Mouse (Mus musculus): Measurements from ENCODE around the gene Syn2. TPM values are rescaled to one million over a fixed set of nuclear protein-coding genes. Genes with fewer than 3 reads are reported as not detected.

Syn2 gene
- total RNA-seq, 1 experiment from 2014 or later = not detected

GRCm38 (mm10) chr6:115241131-115241699 lies 106.5 kb downstream of the Syn2 start:
- no peak for ATAC-seq (replicated peaks; ENCODE audit: low read depth, poor library complexity, severe bottlenecking)

GRCm38 (mm10) chr6:115241939-115242338 lies 107.2 kb downstream of the Syn2 start:
- ATAC-seq (replicated peaks; ENCODE audit: low read depth, poor library complexity, severe bottlenecking) = no peak

GRCm38 (mm10) chr6:115244222-115244621 lies 109.5 kb downstream of the Syn2 start:
- ATAC-seq (replicated peaks; ENCODE audit: low read depth, poor library complexity, severe bottlenecking) = no peak

DNA sequence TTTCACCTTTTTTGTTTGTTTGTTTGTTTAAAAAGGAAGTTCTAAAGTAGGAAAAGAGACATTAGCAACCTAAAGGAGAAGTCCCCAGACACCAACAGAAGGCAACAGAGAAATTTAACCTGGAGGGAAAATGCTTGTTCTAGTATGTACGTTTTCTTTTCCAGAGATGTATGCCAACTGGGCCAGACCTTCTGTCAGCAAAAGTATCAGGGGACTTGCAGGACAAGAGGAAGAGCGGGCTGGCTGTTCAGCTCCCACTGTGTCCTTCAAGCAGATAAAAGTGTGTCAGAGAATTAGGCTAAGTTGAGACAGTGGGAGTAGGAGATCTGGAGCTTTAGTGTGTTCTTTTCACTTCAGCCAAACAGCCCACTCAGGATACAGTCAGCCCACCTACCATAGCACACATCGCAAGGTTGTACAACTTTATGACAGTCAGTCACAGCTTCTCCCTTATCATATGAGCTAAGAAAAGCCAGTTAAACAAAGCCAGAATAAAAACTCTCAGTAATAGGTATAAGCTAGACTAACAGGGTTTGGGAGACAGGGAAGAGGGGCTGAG lies 110.9 kb downstream of the Syn2 start:
- ATAC-seq (replicated peaks; ENCODE audit: low read depth, poor library complexity, severe bottlenecking) = no peak

DNA sequence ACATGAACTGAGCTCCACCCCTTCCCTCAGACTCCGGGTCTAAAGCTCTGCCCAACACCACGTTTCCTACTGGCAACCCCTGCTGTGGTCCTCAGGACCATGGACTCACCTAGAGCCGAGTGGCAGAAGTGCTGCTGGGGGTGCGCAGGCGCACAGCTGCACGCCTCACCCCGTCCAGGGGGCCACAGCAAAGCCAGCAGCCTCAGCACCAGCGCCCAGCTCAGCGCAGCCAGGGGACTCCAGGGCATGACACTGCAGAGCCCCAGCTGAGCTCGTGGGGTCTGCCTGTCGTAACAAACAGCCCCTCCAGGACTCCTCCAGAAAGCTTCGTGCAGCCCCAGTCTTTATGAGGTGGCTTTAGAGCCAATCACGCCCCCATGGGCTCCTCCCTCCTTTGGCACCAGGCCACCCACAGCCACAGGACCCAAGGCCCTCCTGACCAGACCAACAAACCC lies 116.9 kb downstream of the Syn2 start:
- ATAC-seq (replicated peaks; ENCODE audit: low read depth, poor library complexity, severe bottlenecking) = 0 out of 2 replicates have a peak, but pooled peaks have one; percentile 25

- ATAC-seq (replicated peaks; ENCODE audit: low read depth, poor library complexity, severe bottlenecking) = no peak
Observed at GRCm38 (mm10) chr6:115252099-115252873, 117.6 kb downstream of the Syn2 start, which contains the start of gene Timp4. Gene Timp4 (minus strand): TSS chr6:115252205.

DNA sequence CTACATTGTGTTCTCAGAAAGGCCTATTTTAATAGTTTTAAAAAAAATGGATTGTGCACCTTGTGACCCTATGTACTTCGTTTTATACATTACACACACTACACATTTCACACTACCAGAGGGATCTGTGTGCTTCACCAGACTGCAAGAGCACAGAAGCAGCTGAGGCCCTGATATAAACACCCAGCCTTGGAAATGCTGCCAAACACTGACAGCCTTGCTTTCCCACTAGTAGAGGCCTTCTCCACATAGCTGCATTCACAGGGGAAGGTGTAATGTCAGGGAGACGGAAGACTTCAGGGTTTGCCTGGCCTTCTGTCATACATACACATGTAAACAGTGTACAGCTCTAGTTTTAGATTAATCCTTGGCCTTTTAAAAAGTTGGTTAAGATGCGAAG lies 120.5 kb downstream of the Syn2 start:
- no peak for ATAC-seq (replicated peaks; ENCODE audit: low read depth, poor library complexity, severe bottlenecking)

- no peak for ATAC-seq (replicated peaks; ENCODE audit: low read depth, poor library complexity, severe bottlenecking)
Observed at GRCm38 (mm10) chr6:115260507-115260906, 125.8 kb downstream of the Syn2 start.

DNA sequence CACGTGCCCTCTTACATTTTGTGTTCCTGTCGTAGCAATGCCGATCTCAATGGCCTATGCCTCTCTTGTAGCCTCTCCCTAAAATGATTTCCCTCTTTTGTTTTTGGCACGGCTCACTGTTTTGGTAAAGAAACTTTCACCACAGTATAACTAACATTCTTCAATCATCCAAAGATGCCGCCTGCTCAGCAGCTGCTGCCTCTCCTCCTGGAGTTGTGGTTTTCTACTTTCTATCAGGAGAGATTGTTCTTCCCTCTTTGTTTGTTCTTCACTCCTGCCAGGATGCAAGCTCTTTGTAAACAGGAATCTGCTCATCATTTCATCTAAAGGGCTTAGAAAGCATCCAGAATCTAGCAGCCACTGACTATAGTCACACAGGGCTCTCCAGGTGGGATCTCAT lies 132.1 kb downstream of the Syn2 start:
- ATAC-seq (replicated peaks; ENCODE audit: low read depth, poor library complexity, severe bottlenecking) = no peak

DNA sequence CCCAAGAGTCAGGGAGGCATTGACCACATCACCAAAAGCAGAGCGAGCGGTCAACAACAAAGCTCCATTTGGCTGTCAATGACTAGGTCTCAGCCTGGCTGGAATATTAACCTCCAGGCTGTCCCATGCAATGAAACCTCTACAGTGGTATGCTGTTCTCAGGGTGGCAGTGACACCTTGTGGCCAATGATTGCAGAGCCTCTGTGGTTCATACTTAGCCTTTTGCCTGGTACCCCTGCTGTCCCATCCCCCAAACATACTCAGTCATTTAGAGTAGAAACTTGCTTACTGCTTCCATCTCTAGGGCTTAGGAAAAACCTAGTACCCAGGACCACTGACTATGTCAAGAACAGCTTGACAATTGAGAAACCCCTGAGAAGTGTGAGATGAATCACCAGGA lies 133.2 kb downstream of the Syn2 start:
- peak; percentile 93 for ATAC-seq (replicated peaks; ENCODE audit: low read depth, poor library complexity, severe bottlenecking)

DNA sequence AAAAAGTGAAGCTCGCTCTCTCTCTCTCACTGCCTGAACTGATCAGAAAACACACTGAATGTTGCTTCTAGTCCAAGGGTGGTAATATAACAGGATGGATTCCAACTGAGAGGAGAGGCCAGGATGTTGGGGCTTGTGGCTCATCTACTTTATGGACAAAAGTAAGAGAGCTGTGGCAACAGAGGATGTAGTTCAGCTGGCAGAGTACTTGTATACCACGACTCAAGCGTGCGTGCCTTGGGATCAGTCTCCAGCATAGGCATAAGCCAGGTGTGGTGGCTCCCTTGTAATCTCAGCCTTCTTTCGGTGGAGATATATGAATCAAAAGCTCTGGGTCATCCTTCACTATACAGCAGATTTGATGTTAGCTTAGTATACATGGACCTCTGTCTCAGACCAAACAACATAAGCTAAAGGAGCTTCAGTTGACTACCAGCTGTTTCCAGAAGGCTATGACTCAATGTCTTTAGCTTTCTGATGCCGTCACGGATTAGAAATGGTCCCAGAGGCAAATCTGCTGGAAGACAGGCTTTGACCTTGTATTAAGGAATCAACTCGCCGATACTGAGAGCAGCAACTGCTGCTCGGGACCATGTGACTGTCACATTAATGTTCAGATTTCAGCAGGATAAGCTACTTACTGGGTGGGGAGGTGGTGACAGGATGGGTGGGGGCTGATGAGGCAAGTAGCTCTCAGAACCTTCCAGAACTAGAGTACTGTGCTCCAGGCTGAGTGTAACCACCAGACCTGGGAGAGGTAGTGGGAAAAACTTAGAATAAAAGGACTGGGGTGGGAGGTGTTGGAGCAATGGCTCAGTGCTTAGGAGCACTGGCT lies 134.1 kb downstream of the Syn2 start:
- ATAC-seq (replicated peaks; ENCODE audit: low read depth, poor library complexity, severe bottlenecking) = no peak

DNA sequence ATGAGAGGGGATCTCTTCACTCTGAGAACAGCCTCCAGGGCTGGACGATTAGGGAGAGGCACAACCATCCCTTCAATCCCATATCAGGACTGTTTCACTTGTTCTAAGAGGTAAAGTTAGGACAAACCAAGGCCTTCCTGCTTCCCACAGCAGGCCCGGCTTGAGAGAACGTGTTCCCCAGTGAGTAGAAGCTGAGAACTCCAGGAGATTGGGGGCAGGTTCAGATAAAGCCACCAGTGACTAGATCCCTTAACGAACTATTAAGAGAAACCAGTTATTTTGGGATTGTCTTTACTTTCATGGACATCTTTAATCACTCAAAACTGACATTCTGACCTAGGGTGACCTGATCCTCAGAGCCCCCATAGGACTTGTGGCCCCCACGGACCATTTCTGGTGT lies 134.9 kb downstream of the Syn2 start:
- ATAC-seq (replicated peaks; ENCODE audit: low read depth, poor library complexity, severe bottlenecking) = no peak

DNA sequence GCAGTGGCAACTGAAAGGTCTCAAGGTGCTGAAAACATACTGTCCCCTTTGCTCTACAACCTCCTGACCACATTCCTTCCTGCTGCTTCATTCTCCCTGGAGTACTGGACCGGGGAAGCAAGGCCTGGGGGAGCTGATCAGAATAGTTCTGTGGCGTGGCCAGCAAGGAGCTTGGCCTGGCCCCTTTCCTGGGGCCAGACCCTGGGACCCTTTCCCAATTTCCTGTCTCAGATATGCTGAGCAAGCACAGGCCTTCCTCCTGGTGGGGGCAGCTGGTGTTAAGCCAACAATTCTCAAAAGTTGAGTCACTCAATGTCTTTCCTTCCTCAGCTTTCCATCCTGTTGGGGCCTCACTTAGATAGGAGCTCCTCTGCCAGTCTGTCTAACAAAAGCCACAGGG lies 135.4 kb downstream of the Syn2 start:
- no peak for ATAC-seq (replicated peaks; ENCODE audit: low read depth, poor library complexity, severe bottlenecking)

DNA sequence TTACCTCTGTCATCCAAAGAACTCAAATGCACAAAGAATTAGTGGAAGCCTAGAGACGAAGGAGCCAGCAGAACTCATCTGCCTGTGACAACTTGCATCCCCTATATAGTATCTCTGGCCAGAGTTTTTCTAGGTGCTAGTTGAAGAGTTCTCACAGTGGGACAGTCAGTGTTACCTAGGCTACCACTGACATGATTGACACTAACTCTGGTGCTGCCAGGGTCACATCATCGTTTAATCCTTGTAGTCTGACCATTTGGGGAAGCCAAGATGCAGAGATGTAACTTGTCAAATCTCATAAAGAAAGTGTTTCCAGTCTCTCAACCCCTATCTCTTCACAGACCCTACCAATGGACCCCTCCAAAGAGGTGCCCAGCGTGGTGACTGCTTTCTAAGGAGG lies 136.6 kb downstream of the Syn2 start:
- ATAC-seq (replicated peaks; ENCODE audit: low read depth, poor library complexity, severe bottlenecking) = no peak

DNA sequence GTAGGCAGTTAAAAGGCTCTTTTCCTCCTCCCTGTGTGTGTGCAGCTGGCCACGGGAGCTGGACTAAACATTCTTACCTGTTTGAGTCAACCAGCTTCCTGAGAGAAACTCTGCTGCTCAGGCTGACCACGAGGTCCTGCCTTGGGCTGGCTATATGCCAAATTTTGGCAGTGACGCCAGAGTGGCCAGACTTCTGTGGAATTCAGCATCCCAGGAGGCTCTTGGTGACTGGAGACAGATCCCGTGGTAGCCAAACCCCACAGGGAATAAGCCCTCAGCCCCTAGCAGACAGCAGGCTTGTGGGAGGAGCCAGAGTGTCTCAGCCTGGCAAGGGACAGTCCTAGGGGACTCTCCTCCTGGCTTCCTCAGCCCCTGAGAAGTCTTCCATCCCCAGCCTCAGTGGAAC lies 137.2 kb downstream of the Syn2 start:
- ATAC-seq (replicated peaks; ENCODE audit: low read depth, poor library complexity, severe bottlenecking) = no peak

- no peak for ATAC-seq (replicated peaks; ENCODE audit: low read depth, poor library complexity, severe bottlenecking)
Observed at GRCm38 (mm10) chr6:115273346-115273745, 138.6 kb downstream of the Syn2 start.

DNA sequence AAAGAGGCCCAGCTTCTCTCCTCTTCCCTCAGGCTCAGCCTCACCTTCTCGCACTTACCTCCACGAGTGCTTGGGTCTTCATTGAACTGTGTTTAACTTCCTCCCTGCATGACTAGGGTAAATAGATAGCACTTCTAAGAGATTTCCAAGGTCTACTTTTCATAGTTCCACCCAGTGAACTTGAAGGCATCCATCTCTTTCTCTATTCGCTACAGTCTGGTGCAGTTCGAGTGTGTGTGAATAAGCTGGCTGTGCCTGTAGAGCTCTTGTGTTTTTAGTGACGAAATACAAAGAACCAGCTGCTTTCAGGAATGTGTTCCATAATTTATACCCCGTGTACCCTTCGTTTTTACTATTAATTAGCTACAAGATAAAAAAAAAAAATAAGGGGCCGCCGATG lies 140.0 kb downstream of the Syn2 start:
- ATAC-seq (replicated peaks; ENCODE audit: low read depth, poor library complexity, severe bottlenecking) = no peak

DNA sequence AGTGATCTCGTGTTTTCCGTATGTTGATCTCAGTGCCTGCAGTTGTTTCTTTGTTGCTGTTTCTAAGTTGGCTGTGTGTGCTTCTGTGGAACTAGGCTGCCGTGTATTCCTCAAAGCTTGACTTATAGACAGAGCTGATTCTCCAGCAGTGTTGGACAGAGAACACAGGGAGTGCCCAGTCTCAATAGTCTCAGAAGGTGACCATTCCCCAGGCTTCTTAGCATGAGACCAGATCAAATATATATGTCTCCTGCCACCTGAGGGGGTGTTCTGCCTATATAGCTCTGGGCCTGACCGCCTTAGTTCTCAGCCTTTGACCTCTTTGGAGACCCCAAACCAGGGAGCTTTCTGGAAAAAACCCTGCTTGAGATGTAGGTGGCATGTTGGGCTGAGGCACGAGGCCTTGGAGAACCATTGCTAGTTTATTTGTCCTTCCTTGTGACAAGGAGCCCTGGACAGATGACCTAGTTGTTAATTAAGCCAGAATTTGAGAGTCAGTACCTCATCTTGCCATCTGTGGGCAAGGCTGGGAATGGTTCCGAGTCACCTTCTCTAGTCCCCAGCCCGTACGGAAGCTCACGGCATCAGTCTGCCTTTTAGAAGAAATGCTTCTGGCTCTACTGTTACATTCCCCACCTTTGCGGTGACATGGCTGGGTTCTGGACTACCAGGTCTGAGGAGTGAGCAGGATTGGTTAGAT lies 140.6 kb downstream of the Syn2 start:
- ATAC-seq (replicated peaks; ENCODE audit: low read depth, poor library complexity, severe bottlenecking) = no peak

DNA sequence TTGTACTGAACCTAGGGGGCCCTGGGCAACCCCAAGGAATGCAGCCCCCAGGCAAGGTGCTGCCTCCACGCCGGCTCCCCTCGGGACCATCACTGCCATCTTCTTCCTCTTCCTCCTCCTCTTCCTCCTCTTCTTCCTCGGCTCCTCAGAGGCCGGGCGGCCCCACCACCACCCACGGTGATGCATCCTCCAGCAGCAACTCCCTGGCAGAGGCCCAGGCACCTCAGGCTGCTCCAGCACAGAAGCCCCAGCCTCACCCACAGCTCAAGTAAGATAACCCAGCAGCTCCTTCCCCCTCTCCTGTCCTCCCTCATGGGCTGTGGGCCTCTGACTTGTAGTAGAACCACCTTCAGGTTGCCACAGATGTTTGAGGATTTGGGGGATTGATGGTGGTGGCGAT lies 143.4 kb downstream of the Syn2 start:
- ATAC-seq (replicated peaks; ENCODE audit: low read depth, poor library complexity, severe bottlenecking) = no peak

DNA sequence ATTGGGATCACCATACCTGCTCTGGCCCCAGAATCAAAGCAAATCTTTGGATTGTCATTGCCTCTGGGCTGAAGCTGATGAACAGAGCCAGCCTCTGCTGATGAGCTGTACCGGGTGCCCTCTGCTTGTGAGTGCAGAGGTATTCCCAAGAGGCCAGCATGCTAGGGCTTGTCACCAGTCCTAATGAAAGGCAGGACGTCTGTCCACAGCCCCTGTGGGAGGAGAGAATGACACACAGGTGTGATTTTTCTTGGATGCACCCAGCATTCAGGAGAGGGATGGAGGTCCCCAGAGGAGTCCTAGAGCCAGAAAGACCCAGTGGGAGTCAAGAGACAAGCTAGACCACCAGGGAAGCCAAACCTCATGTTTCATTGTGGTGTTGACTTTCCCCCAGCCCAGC lies 144.9 kb downstream of the Syn2 start:
- ATAC-seq (replicated peaks; ENCODE audit: low read depth, poor library complexity, severe bottlenecking) = no peak
